Mouse (Mus musculus): ENCODE measurements around the gene Morc1. TPM values are rescaled to one million over a fixed set of nuclear protein-coding genes. Genes with fewer than 3 reads are reported as not detected.

The Morc1 gene
- polyA plus RNA-seq, 1 experiment from 2014 or later = not detected

DNA sequence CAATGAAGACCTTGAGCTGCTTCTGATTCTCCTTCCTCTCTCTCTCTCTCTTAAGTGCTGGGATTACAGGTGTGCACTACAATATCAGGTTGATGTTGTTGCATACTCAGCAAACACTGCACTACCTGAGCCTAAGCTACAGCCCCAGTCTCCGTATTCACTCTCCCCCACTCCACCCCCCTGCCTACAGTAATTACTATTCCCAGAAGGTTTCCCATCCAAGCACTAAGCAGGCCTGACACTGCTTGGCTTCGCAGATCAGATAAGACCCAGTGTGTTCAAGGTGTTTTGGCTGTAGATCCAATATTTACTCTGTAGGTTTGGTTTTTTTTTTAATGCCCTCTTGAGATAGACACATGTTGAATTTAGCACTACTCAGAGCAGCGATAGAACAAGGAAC, 20.9 kb upstream of the Morc1 start:
- Histone ChIP-seq H3K4me1 (ENCODE audit: control insufficient read depth, insufficient read depth, low read length) (peaks cover 10% of the 10 kb centered on the region; the same call in 1 of the 2 replicates), H3K9me3 (ENCODE audit: control insufficient read depth, low read length) (no peaks in the 10 kb centered on the region), H3K9ac (ENCODE audit: low read depth, low read length) (no peak overlapping the region), H3K27ac (ENCODE audit: low read depth, low read length) (no peak overlapping the region), H3K4me2 (replicated peaks; ENCODE audit: low read depth, low read length) (no peak overlapping the region; the same call in 1 of the 2 replicates), H3K4me3 (ENCODE audit: low read length) (no peak overlapping the region), H3K36me3 (ENCODE audit: control insufficient read depth, insufficient read depth, low read length) (no peaks in the 10 kb centered on the region), H3K27me3 (ENCODE audit: control insufficient read depth, insufficient read depth, low read length) (no peaks in the 10 kb centered on the region)
- 58% methylated on average over 3 of the region's 3 CpGs for WGBS
- no peak for ATAC-seq (ENCODE audit: low FRiP score, low TSS enrichment)

DNA sequence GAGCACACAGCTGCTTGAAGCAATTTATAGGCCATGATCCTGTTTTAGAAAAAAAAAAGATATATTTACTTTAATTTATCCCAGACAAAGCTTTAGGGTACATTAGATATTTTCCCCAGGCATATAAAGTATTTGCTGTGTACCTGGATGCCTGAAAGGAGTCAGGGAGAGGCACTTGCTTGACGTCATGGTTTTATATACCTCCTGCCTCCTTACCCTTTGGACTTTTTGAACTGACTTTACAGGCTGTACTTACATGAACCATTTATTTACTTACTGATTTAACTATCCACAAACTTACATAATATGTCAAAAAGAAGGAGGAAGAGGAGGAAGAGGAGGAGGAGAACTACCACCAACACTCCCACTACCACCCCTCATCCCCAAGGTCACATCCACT, 18.8 kb upstream of the Morc1 start, which contains the start of gene Gm5485:
Gene Gm5485, minus strand, starts transcription at position 171 of the 400 bp plus-strand sequence.
- Histone ChIP-seq H3K4me1 (ENCODE audit: control insufficient read depth, insufficient read depth, low read length) (peaks cover 7% of the 10 kb centered on the region; the same call in 1 of the 2 replicates), H3K36me3 (ENCODE audit: control insufficient read depth, insufficient read depth, low read length) (no peaks in the 10 kb centered on the region), H3K9me3 (ENCODE audit: control insufficient read depth, low read length) (no peaks in the 10 kb centered on the region), H3K27me3 (ENCODE audit: control insufficient read depth, insufficient read depth, low read length) (peaks cover 3% of the 10 kb centered on the region; the same call in 1 of the 2 replicates), H3K27ac (ENCODE audit: low read depth, low read length) (no peak within 1 kb of the TSS), H3K4me2 (replicated peaks; ENCODE audit: low read depth, low read length) (no peak within 1 kb of the TSS), H3K9ac (ENCODE audit: low read depth, low read length) (no peak within 1 kb of the TSS), H3K4me3 (ENCODE audit: low read length) (no peak within 1 kb of the TSS)
- WGBS = 63% methylated on average over 1 of the region's 1 CpGs
- ATAC-seq (ENCODE audit: low FRiP score, low TSS enrichment) = no peak

DNA sequence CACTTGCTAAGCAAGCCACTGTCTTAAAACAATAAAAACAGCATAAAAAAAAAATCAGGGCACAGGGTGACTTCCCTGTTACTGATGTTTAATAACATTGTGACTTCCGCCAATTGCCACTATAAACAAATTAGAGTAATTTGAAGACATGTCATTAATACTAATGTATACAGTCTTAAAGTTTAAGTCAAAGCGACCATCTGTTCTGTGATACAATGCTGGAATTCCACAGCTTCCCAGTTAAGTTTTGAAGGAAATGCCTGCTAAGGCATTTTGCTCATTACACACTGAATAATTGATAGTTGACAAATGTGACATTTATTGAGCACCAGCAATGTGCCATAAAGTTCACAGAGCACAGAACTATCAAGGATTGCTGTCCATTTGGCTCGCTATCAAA, 12.5 kb upstream of the Morc1 start:
- WGBS = 41% methylated on average over 3 of the region's 3 CpGs
- Histone ChIP-seq H3K27ac (ENCODE audit: low read depth, low read length) (no peak overlapping the region), H3K4me2 (replicated peaks; ENCODE audit: low read depth, low read length) (no peak overlapping the region), H3K36me3 (ENCODE audit: control insufficient read depth, insufficient read depth, low read length) (no peaks in the 10 kb centered on the region), H3K9ac (ENCODE audit: low read depth, low read length) (no peak overlapping the region), H3K4me3 (ENCODE audit: low read length) (no peak overlapping the region), H3K27me3 (ENCODE audit: control insufficient read depth, insufficient read depth, low read length) (peaks cover 3% of the 10 kb centered on the region; the same call in 1 of the 2 replicates), H3K4me1 (ENCODE audit: control insufficient read depth, insufficient read depth, low read length) (no peaks in the 10 kb centered on the region), H3K9me3 (ENCODE audit: control insufficient read depth, low read length) (no peaks in the 10 kb centered on the region)
- no peak for ATAC-seq (ENCODE audit: low FRiP score, low TSS enrichment)

DNA sequence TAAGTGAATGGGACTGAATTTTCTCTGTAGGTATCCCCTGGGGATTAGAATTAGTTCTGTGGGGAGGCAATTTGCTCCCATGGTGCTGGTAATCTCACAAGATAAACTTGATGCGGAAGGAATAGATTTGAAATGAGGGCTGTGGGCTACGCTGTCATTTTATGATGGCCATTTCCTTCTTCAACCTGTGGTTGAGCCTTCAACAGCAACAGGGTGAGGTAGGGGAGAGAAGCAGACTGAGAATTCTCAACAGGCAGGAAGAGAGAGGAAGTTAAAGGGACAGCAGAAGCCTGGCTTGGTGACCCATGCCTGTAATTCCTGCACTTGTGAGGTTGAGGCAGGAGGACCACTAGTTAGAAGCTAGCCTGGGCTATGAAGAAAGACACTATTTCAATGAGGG, 12.0 kb upstream of the Morc1 start:
- no peaks in the 10 kb centered on the region for H3K9me3 ChIP-seq (ENCODE audit: control insufficient read depth, low read length)
- no peaks in the 10 kb centered on the region for H3K36me3 ChIP-seq (ENCODE audit: control insufficient read depth, insufficient read depth, low read length)
- H3K4me2 ChIP-seq (replicated peaks; ENCODE audit: low read depth, low read length) = no peak overlapping the region

DNA sequence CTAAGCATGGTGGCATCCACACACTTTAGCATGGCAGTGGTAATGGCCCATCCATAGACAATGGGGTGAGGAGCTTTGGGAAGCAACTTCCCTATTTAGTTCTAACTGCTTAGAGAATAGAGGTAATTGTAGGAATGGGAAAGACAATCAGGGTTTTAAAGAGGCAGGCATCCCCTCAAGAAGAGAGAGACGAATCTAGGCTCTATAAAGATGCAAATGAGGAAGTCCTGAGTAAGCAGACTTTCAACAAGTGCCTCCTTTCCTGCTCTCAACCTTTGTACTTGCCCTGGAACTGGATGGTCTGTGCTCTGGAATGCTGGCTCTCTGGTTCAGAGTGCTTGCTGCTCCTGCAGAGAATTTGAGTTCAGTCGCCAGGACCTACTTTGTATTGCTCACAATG, 8.5 kb upstream of the Morc1 start:
- WGBS = 36% methylated on average over 2 of the region's 2 CpGs
- Histone ChIP-seq H3K9me3 (ENCODE audit: control insufficient read depth, low read length) (no peaks in the 10 kb centered on the region), H3K4me1 (ENCODE audit: control insufficient read depth, insufficient read depth, low read length) (no peaks in the 10 kb centered on the region), H3K27me3 (ENCODE audit: control insufficient read depth, insufficient read depth, low read length) (no peaks in the 10 kb centered on the region), H3K27ac (ENCODE audit: low read depth, low read length) (no peak overlapping the region), H3K9ac (ENCODE audit: low read depth, low read length) (no peak overlapping the region), H3K4me2 (replicated peaks; ENCODE audit: low read depth, low read length) (no peak overlapping the region), H3K36me3 (ENCODE audit: control insufficient read depth, insufficient read depth, low read length) (no peaks in the 10 kb centered on the region), H3K4me3 (ENCODE audit: low read length) (no peak overlapping the region)
- ATAC-seq (ENCODE audit: low FRiP score, low TSS enrichment) = no peak

More for the DNA sequence above, 12.0 kb upstream of the Morc1 start:
- H3K27ac ChIP-seq (ENCODE audit: low read depth, low read length) = no peak overlapping the region
- H3K4me1 ChIP-seq (ENCODE audit: control insufficient read depth, insufficient read depth, low read length) = no peaks in the 10 kb centered on the region
- no peak overlapping the region for H3K9ac ChIP-seq (ENCODE audit: low read depth, low read length)
- no peak overlapping the region for H3K4me3 ChIP-seq (ENCODE audit: low read length)
- 58% methylated on average over 2 of the region's 2 CpGs for WGBS
- H3K27me3 ChIP-seq (ENCODE audit: control insufficient read depth, insufficient read depth, low read length) = peaks cover 3% of the 10 kb centered on the region; the same call in 1 of the 2 replicates
- ATAC-seq (ENCODE audit: low FRiP score, low TSS enrichment) = no peak

DNA sequence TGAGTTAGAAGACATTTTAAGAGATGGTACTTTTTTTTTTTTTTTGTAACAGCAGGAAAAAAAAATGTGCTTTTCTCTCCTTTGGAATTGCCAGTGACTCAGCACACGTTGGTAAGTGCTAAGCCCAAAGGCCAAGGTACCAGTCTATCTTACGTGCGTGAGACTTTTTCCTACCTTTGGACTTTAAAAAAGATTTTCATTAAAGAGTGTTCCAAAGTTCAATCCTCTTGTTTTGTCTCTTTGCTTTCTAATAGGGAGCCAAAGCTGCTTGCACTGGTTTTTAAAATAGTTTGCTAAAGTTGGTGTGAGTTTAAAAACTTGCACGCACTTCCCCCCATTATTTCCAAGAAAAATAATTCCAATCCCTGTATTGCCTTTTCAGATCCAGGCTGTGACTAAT, 7.0 kb upstream of the Morc1 start:
- Histone ChIP-seq H3K36me3 (ENCODE audit: control insufficient read depth, insufficient read depth, low read length) (no peaks in the 10 kb centered on the region), H3K27ac (ENCODE audit: low read depth, low read length) (no peak overlapping the region), H3K27me3 (ENCODE audit: control insufficient read depth, insufficient read depth, low read length) (no peaks in the 10 kb centered on the region), H3K4me3 (ENCODE audit: low read length) (no peak overlapping the region), H3K9me3 (ENCODE audit: control insufficient read depth, low read length) (no peaks in the 10 kb centered on the region), H3K9ac (ENCODE audit: low read depth, low read length) (no peak overlapping the region), H3K4me1 (ENCODE audit: control insufficient read depth, insufficient read depth, low read length) (no peaks in the 10 kb centered on the region), H3K4me2 (replicated peaks; ENCODE audit: low read depth, low read length) (no peak overlapping the region)
- WGBS = 90% methylated on average over 4 of the region's 4 CpGs
- ATAC-seq (ENCODE audit: low FRiP score, low TSS enrichment) = no peak

DNA sequence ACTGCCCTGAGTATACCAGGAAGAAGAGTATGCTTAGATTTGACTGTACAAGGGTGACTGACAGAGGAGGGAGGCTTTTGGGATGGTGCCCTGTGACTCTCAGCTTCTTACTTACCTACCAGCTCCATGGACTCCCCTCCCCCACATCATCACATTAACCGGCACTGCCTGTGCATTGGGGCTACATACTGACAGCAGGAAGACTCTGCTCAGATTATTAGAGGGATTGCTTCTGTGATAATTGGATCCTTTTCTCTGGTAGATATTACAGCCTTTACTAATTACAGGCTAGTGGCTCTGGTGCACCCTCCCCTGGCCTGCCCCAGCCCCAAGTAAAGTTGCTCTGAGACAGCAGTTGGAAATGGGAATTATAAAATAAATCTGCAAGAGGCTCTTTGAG, 1.6 kb upstream of the Morc1 start:
- ATAC-seq (ENCODE audit: low FRiP score, low TSS enrichment) = no peak
- H3K4me2 ChIP-seq (replicated peaks; ENCODE audit: low read depth, low read length) = no peak overlapping the region
- no peak overlapping the region for H3K4me3 ChIP-seq (ENCODE audit: low read length)
- H3K27me3 ChIP-seq (ENCODE audit: control insufficient read depth, insufficient read depth, low read length) = no peaks in the 10 kb centered on the region
- H3K36me3 ChIP-seq (ENCODE audit: control insufficient read depth, insufficient read depth, low read length) = no peaks in the 10 kb centered on the region
- no peaks in the 10 kb centered on the region for H3K4me1 ChIP-seq (ENCODE audit: control insufficient read depth, insufficient read depth, low read length)
- WGBS = 65% methylated on average over 1 of the region's 1 CpGs
- no peak overlapping the region for H3K9ac ChIP-seq (ENCODE audit: low read depth, low read length)
- no peak overlapping the region for H3K27ac ChIP-seq (ENCODE audit: low read depth, low read length)
- no peaks in the 10 kb centered on the region for H3K9me3 ChIP-seq (ENCODE audit: control insufficient read depth, low read length)

DNA sequence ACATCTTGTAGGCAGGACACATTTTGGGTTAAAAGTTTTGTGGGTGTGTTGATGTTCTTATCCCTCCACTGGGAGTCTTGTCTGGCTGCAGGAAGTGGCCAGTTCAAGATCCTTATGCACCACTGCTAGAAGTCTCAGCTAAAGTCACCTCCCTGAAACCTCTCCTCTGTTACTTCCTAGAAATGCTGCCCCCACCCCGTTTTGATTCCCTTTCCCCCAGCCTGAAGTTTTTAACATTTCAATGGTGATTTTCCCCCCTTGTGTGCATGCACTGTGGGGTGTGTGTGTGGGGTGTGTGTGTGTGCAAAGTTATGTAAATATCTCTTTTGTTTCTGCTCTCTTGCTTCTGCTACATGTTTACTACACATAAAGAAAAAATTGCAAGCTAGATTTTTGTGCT, 4.4 kb downstream of the Morc1 start:
- 5% methylated on average over 1 of the region's 1 CpGs for WGBS
- no peaks in the 10 kb centered on the region for H3K36me3 ChIP-seq (ENCODE audit: control insufficient read depth, insufficient read depth, low read length)
- H3K9me3 ChIP-seq (ENCODE audit: control insufficient read depth, low read length) = no peaks in the 10 kb centered on the region
- H3K4me3 ChIP-seq (ENCODE audit: low read length) = no peak overlapping the region
- no peak for ATAC-seq (ENCODE audit: low FRiP score, low TSS enrichment)
- H3K27ac ChIP-seq (ENCODE audit: low read depth, low read length) = no peak overlapping the region
- H3K9ac ChIP-seq (ENCODE audit: low read depth, low read length) = no peak overlapping the region
- H3K4me1 ChIP-seq (ENCODE audit: control insufficient read depth, insufficient read depth, low read length) = no peaks in the 10 kb centered on the region
- H3K4me2 ChIP-seq (replicated peaks; ENCODE audit: low read depth, low read length) = no peak overlapping the region
- no peaks in the 10 kb centered on the region for H3K27me3 ChIP-seq (ENCODE audit: control insufficient read depth, insufficient read depth, low read length)

DNA sequence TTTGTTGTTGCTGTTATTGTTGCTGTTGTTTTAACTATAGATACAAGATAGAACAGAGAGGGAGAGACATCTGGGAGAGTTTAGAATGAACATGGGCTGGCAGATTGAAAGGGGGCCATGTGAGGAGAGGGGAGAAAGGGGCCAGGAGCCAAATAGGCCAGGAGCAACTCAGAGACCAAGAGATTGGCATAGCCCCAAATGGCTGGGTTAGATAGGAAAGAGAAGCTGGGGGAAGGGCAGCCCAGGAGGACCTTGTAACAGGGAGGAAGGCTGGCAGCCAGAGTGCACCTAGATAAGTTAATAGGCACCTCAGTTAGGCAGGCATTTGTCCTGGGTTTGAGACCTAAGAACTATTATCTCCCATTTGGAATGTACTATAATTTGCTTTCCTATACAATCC, 6.4 kb downstream of the Morc1 start:
- ATAC-seq (ENCODE audit: low FRiP score, low TSS enrichment) = no peak
- Histone ChIP-seq H3K9ac (ENCODE audit: low read depth, low read length) (no peak overlapping the region), H3K4me1 (ENCODE audit: control insufficient read depth, insufficient read depth, low read length) (no peaks in the 10 kb centered on the region), H3K4me2 (replicated peaks; ENCODE audit: low read depth, low read length) (no peak overlapping the region), H3K36me3 (ENCODE audit: control insufficient read depth, insufficient read depth, low read length) (no peaks in the 10 kb centered on the region), H3K27me3 (ENCODE audit: control insufficient read depth, insufficient read depth, low read length) (no peaks in the 10 kb centered on the region), H3K9me3 (ENCODE audit: control insufficient read depth, low read length) (no peaks in the 10 kb centered on the region), H3K4me3 (ENCODE audit: low read length) (no peak overlapping the region), H3K27ac (ENCODE audit: low read depth, low read length) (no peak overlapping the region)

Data from kidney, embryonic 14.5 days (tissue).